Mouse (Mus musculus) CH12.LX (cell line): ENCODE results near the gene Hmcn1. TPM values are rescaled to one million over a fixed set of nuclear protein-coding genes. Genes with fewer than 3 reads are reported as not detected.

ENCODE experiments used
- DNase-seq: peaks from one replicate; pipeline ENCODE4 v3.0.0-alpha.2; 2013; ENCODE audit errors: extremely low read depth
- H3K27ac ChIP-seq: 2 replicates; pipeline ENCODE4 v1.5.1; 2012; ENCODE audit warnings: low read depth, mild to moderate bottlenecking, control low read depth, moderate library complexity; ENCODE audit not compliant: insufficient read depth
- H3K27me3 ChIP-seq: replicated peaks from 2 replicates; pipeline ENCODE3; 2012; ENCODE audit warnings: inconsistent platforms
- H3K36me3 ChIP-seq, 2 experiments: replicated peaks in 1 of 2; 2 replicates each; pipeline versions ENCODE3 to v1.6.1; 2012; ENCODE audit warnings: inconsistent platforms in 1 of 2, low read length in 1 of 2, mild to moderate bottlenecking in 1 of 2, mixed read lengths in 1 of 2, moderate library complexity in 1 of 2; ENCODE audit not compliant: control insufficient read depth in 1 of 2, insufficient read depth in 1 of 2
- H3K4me1 ChIP-seq, 2 experiments: 2 replicates each; pipeline ENCODE4 v1.6.1; 2012; ENCODE audit warnings: inconsistent platforms in 1 of 2, moderate library complexity in 1 of 2; ENCODE audit not compliant: insufficient read depth in 2 of 2, control insufficient read depth in 1 of 2
- H3K4me2 ChIP-seq: 2 replicates; pipeline ENCODE4 v1.6.1; 2012; ENCODE audit warnings: low read depth, mild to moderate bottlenecking, control low read depth; ENCODE audit not compliant: poor library complexity, insufficient read depth, severe bottlenecking
- H3K4me3 ChIP-seq, 3 experiments: fragments of 150-350 bp in 1 of 3; sonication (generic) in 1 of 3; replicated peaks in 1 of 3; 2 replicates each; pipeline versions ENCODE3 to v1.5.1; 2011 to 2012; ENCODE audit warnings: low read depth in 2 of 3, low read length in 2 of 3, mild to moderate bottlenecking in 2 of 3, moderate library complexity in 2 of 3, control low read depth in 1 of 3, improper control_type of control experiment in 1 of 3, inconsistent platforms in 1 of 3, mixed read lengths in 1 of 3; ENCODE audit not compliant: poor library complexity in 1 of 3
- H3K79me2 ChIP-seq: replicated peaks from 2 replicates; pipeline ENCODE4 v1.6.1; 2012; ENCODE audit warnings: mild to moderate bottlenecking, moderate library complexity; ENCODE audit not compliant: control insufficient read depth, poor library complexity, insufficient read depth, severe bottlenecking; ENCODE audit errors: extremely low read depth
- H3K9ac ChIP-seq: 2 replicates; pipeline ENCODE4 v1.6.1; 2012; ENCODE audit warnings: low read depth, mild to moderate bottlenecking, control low read depth, moderate library complexity; ENCODE audit not compliant: insufficient read depth
- H3K9me3 ChIP-seq: replicated peaks from 2 replicates; pipeline ENCODE3; 2012; ENCODE audit warnings: low read length, inconsistent platforms, mixed read lengths
- BHLHE40 ChIP-seq: IDR thresholded peaks from 2 replicates; pipeline ENCODE4 v1.6.1; 2011; ENCODE audit warnings: mild to moderate bottlenecking, low read depth, low read length, improper control_type of control experiment
- CHD1 ChIP-seq: IDR thresholded peaks from 2 replicates; pipeline ENCODE4 v1.6.1; 2012; ENCODE audit warnings: low read depth, low read length, improper control_type of control experiment, inconsistent platforms
- CHD2 ChIP-seq: IDR thresholded peaks from 2 replicates; pipeline ENCODE4 v1.6.1; 2011; ENCODE audit warnings: low read length, improper control_type of control experiment
- CTCF ChIP-seq, 2 experiments: IDR thresholded peaks in 1 of 2; conservative IDR thresholded peaks in 1 of 2; 2 replicates each; pipeline ENCODE4 v1.5.1; 2011 to 2012; ENCODE audit warnings: low read depth in 2 of 2, low read length in 2 of 2, improper control_type of control experiment in 1 of 2, inconsistent platforms in 1 of 2, mild to moderate bottlenecking in 1 of 2, moderate library complexity in 1 of 2
- E2F4 ChIP-seq: IDR thresholded peaks from 2 replicates; pipeline ENCODE4 v1.6.1; 2011; ENCODE audit warnings: low read depth, low read length, improper control_type of control experiment; ENCODE audit not compliant: insufficient replicate concordance
- ELF1 ChIP-seq: IDR thresholded peaks from 2 replicates; pipeline ENCODE4 v1.6.1; 2014; ENCODE audit warnings: low read depth, mild to moderate bottlenecking, inconsistent platforms, low read length, improper control_type of control experiment
- HCFC1 ChIP-seq: IDR thresholded peaks from 2 replicates; pipeline ENCODE4 v1.6.1; 2012; ENCODE audit warnings: low read depth, mild to moderate bottlenecking, inconsistent platforms, low read length, improper control_type of control experiment
- JUND ChIP-seq: conservative IDR thresholded peaks from 2 replicates; pipeline ENCODE4 v1.6.1; 2011; ENCODE audit warnings: low read depth, low read length, improper control_type of control experiment
- KAT2A ChIP-seq: IDR thresholded peaks from 2 replicates; pipeline ENCODE4 v1.6.1; 2012; ENCODE audit warnings: low read length, improper control_type of control experiment, inconsistent platforms; ENCODE audit not compliant: insufficient replicate concordance
- MAX ChIP-seq: IDR thresholded peaks from 2 replicates; pipeline ENCODE4 v1.6.1; 2011; ENCODE audit warnings: low read length, improper control_type of control experiment
- MAZ ChIP-seq: IDR thresholded peaks from 2 replicates; pipeline ENCODE4 v1.6.1; 2012; ENCODE audit warnings: low read depth, mild to moderate bottlenecking, inconsistent platforms, low read length, improper control_type of control experiment, moderate library complexity
- MEF2A ChIP-seq: IDR thresholded peaks from 2 replicates; pipeline ENCODE4 v1.6.1; 2014; ENCODE audit warnings: low read depth, mild to moderate bottlenecking, inconsistent platforms, low read length, improper control_type of control experiment, borderline replicate concordance
- MXI1 ChIP-seq: IDR thresholded peaks from 2 replicates; pipeline ENCODE4 v1.6.1; 2011; ENCODE audit warnings: mild to moderate bottlenecking, low read depth, low read length, improper control_type of control experiment
- NELFE ChIP-seq: IDR thresholded peaks from 2 replicates; pipeline ENCODE4 v1.6.1; 2011; ENCODE audit warnings: low read depth, low read length, improper control_type of control experiment
- NRF1 ChIP-seq: IDR thresholded peaks from 2 replicates; pipeline ENCODE4 v1.6.1; 2014; ENCODE audit warnings: low read depth, mild to moderate bottlenecking, inconsistent platforms, low read length, improper control_type of control experiment, moderate library complexity
- PAX5 ChIP-seq: IDR thresholded peaks from 2 replicates; pipeline ENCODE4 v1.6.1; 2012; ENCODE audit warnings: low read length, inconsistent platforms, mixed read lengths
- POLR2A ChIP-seq: IDR thresholded peaks from 2 replicates; pipeline ENCODE4 v1.6.1; 2011; ENCODE audit warnings: low read depth, mild to moderate bottlenecking, improper control_type of control experiment, low read length
- POLR2AphosphoS2 ChIP-seq: IDR thresholded peaks from 2 replicates; pipeline ENCODE4 v1.6.1; 2011; ENCODE audit warnings: low read depth, low read length, improper control_type of control experiment
- RAD21 ChIP-seq: IDR thresholded peaks from 2 replicates; pipeline ENCODE4 v1.6.1; 2011; ENCODE audit warnings: low read depth, mild to moderate bottlenecking, low read length, improper control_type of control experiment, moderate library complexity
- SIN3A ChIP-seq: IDR thresholded peaks from 2 replicates; pipeline ENCODE4 v1.6.1; 2012; ENCODE audit warnings: low read length, improper control_type of control experiment, inconsistent platforms
- SMC3 ChIP-seq: IDR thresholded peaks from 2 replicates; pipeline ENCODE4 v1.6.1; 2011; ENCODE audit warnings: low read depth, low read length, improper control_type of control experiment
- TBP ChIP-seq: conservative IDR thresholded peaks from 2 replicates; pipeline ENCODE4 v1.6.1; 2011; ENCODE audit warnings: low read depth, low read length, improper control_type of control experiment
- UBTF ChIP-seq: IDR thresholded peaks from 2 replicates; pipeline ENCODE4 v1.6.1; 2012; ENCODE audit warnings: low read depth, mild to moderate bottlenecking, inconsistent platforms, low read length, improper control_type of control experiment, moderate library complexity
- USF1 ChIP-seq: IDR thresholded peaks from 2 replicates; pipeline ENCODE4 v1.6.1; 2014; ENCODE audit warnings: low read depth, mild to moderate bottlenecking, inconsistent platforms, low read length, improper control_type of control experiment
- USF2 ChIP-seq: conservative IDR thresholded peaks from 2 replicates; pipeline ENCODE4 v1.6.1; 2011; ENCODE audit warnings: low read depth, low read length, improper control_type of control experiment
- ZC3H11A ChIP-seq: IDR thresholded peaks from 2 replicates; pipeline ENCODE4 v1.6.1; 2012; ENCODE audit warnings: low read depth, mild to moderate bottlenecking, inconsistent platforms, low read length, improper control_type of control experiment
- ZKSCAN1 ChIP-seq: IDR thresholded peaks from 2 replicates; pipeline ENCODE4 v1.6.1; 2012; ENCODE audit warnings: low read depth, inconsistent platforms, low read length, improper control_type of control experiment, borderline replicate concordance
- ZMIZ1 ChIP-seq: IDR thresholded peaks from 2 replicates; pipeline ENCODE4 v1.6.1; 2012; ENCODE audit warnings: low read depth, mild to moderate bottlenecking, inconsistent platforms, low read length, improper control_type of control experiment
- ZNF384 ChIP-seq: IDR thresholded peaks from 2 replicates; pipeline ENCODE4 v1.6.1; 2012; ENCODE audit warnings: low read depth, low read length, improper control_type of control experiment, inconsistent platforms
- dilution Hi-C: fragments of 300-500 bp; cut with MboI; formaldehyde crosslinking; loops from 2 replicates; pipeline ENCODE4 v1.14.3; 2020; ENCODE audit warnings: low sequenced_read_pairs; ENCODE audit not compliant: extremely low pct_unique_long_range_greater_than_20kb, extremely low pct_ligation_motif_present
- in situ Hi-C: fragments of 300-500 bp; cut with MboI; formaldehyde crosslinking; loops from 3 replicates; pipeline ENCODE4 v1.14.3; 2019; ENCODE audit warnings: low sequenced_read_pairs, low pct_ligation_motif_present, low pct_unique_long_range_greater_than_20kb, mixed read lengths
- polyA plus RNA-seq: library from polyadenylated mRNA; unstranded; fragments of >175 nt; gene quantifications from 2 replicates; pipeline ENCODE4 v1.2.1, GENCODE M21; 2012; ENCODE audit warnings: low read depth; ENCODE audit not compliant: insufficient read length
- total RNA-seq, 2 experiments: library from RNA; depleted of rRNA; stranded (reverse); fragments of 300-350 nt in 1 of 2; fragments of >200 nt in 1 of 2; gene quantifications; 2 replicates each; pipeline ENCODE4 v1.2.3; 2012 to 2014

The Hmcn1 gene
- total and polyA plus RNA-seq, 3 experiments = under 0.01 to 0.04 (median 0.01) TPM

DNA sequence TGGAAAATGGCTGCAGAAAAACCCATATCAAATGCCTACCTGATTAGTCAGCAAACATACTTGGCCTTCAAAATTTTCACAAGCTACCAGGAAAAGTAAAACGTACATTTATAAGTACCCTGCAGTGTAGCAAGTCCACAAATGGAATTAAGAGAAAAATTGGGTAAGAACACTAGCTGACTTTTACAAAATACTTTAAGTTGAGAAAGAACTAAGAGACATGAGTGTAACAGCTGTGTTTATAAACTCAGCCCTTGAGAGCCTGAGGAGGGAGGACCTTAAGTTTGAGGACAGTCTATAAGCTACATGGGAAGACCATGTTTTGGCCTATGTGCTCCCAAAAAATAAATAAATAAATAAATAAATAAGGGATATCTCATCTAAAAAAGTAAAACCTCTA is 107.0 kb downstream of the Hmcn1 start:
- Histone ChIP-seq H3K9ac (no peak overlapping the region), H3K4me3 (no peak overlapping the region), H3K36me3 (no peaks in the 10 kb centered on the region), H3K79me2 (no peaks in the 10 kb centered on the region), H3K27ac (no peak overlapping the region), H3K27me3 (no peaks in the 10 kb centered on the region), H3K4me1 (no peaks in the 10 kb centered on the region), H3K9me3 (no peaks in the 10 kb centered on the region), H3K4me2 (no peak overlapping the region)
- TF ChIP-seq CTCF (conservative IDR thresholded peaks at IDR 0.05 in 1 of 2, IDR thresholded peaks at IDR 0.05 in 1 of 2; ENCODE audit: low read depth in 2 of 2, low read length in 2 of 2) = no peak
- TF ChIP-seq ZMIZ1 = no peak
- TF ChIP-seq HCFC1 = no peak
- TF ChIP-seq JUND = no peak
- TF ChIP-seq NELFE = no peak
- no peak for TF ChIP-seq ELF1
- TF ChIP-seq MEF2A = no peak
- no peak for TF ChIP-seq E2F4
- no peak for TF ChIP-seq NRF1
- TF ChIP-seq POLR2A = no peak
- no peak for TF ChIP-seq KAT2A
- TF ChIP-seq UBTF = no peak
- TF ChIP-seq PAX5 = no peak
- no peak for TF ChIP-seq TBP
- TF ChIP-seq RAD21 = no peak
- no peak for TF ChIP-seq ZC3H11A
- TF ChIP-seq ZNF384 = no peak
- no peak for TF ChIP-seq CHD2
- in situ Hi-C loops (no loop called here), dilution Hi-C loops (no loop called here)
- no peak for DNase-seq

- in situ Hi-C loops = no loop called here
- H3K36me3 ChIP-seq = no peaks in the 10 kb centered on the region
Observed at GRCm38 (mm10) chr1:150878421-150878820, 114.8 kb downstream of the Hmcn1 start.

More at GRCm38 (mm10) chr1:150878421-150878820, 114.8 kb downstream of the Hmcn1 start:
- Histone ChIP-seq H3K4me1 (no peaks in the 10 kb centered on the region), H3K4me3 (no peak overlapping the region), H3K79me2 (no peaks in the 10 kb centered on the region), H3K9ac (no peak overlapping the region), H3K9me3 (no peaks in the 10 kb centered on the region), H3K27ac (no peak overlapping the region), H3K4me2 (no peak overlapping the region), H3K27me3 (no peaks in the 10 kb centered on the region)
- dilution Hi-C loops = no loop called here
- TF ChIP-seq TBP = no peak
- TF ChIP-seq RAD21 = no peak
- TF ChIP-seq USF1 = no peak
- TF ChIP-seq BHLHE40 = no peak
- TF ChIP-seq USF2 = no peak
- TF ChIP-seq MAX = no peak
- no peak for TF ChIP-seq UBTF
- TF ChIP-seq POLR2AphosphoS2 = no peak
- no peak for TF ChIP-seq CHD1
- no peak for TF ChIP-seq SIN3A
- no peak for TF ChIP-seq E2F4
- TF ChIP-seq PAX5 = no peak
- TF ChIP-seq MAZ = no peak
- TF ChIP-seq ZKSCAN1 = no peak
- no peak for TF ChIP-seq MXI1
- TF ChIP-seq SMC3 = no peak
- DNase-seq = no peak
